Mouse (Mus musculus) intestine, embryonic 14.5 days (tissue): ENCODE data around the gene Ltbp4. TPM values are rescaled to one million over a fixed set of nuclear protein-coding genes. Genes with fewer than 3 reads are reported as not detected.
A peak's percentile ranks its signal among the peaks of the same experiment; 100 is the strongest.

Source experiments
- ATAC-seq: fragments of 200-750 bp; cut with Nextera tagmentation; replicated peaks from 2 replicates; pipeline ENCODE4 v1.8.0; 2017; ENCODE audit warnings: low read depth, moderate number of reproducible peaks, moderate TSS enrichment, moderate library complexity; ENCODE audit not compliant: low FRiP score, low TSS enrichment
- DNase-seq: peaks from one replicate; pipeline ENCODE4 v3.0.0-alpha.2; 2018; ENCODE audit warnings: low spot score
- H3K27ac ChIP-seq: fragments of 300-500 bp; sonication (generic); 2 replicates; pipeline ENCODE4 v1.5.1; 2014; ENCODE audit warnings: low read depth, mild to moderate bottlenecking, control low read depth
- H3K27me3 ChIP-seq: fragments of 300-500 bp; sonication (generic); replicated peaks from 2 replicates; pipeline ENCODE4 v1.6.1; 2014; ENCODE audit warnings: low read length, control low read depth; ENCODE audit not compliant: control insufficient read depth, insufficient read depth
- H3K36me3 ChIP-seq: fragments of 300-500 bp; sonication (generic); 2 replicates; pipeline ENCODE4 v1.6.1; 2014; ENCODE audit warnings: low read length, control low read depth; ENCODE audit not compliant: control insufficient read depth, insufficient read depth
- H3K4me1 ChIP-seq: fragments of 300-500 bp; sonication (generic); replicated peaks from 2 replicates; pipeline ENCODE4 v1.6.1; 2014; ENCODE audit warnings: low read length, control low read depth, mixed read lengths; ENCODE audit not compliant: control insufficient read depth, insufficient read depth
- H3K4me2 ChIP-seq: fragments of 300-500 bp; sonication (generic); 2 replicates; pipeline ENCODE4 v1.6.1; 2014; ENCODE audit warnings: low read length
- H3K4me3 ChIP-seq: fragments of 300-500 bp; sonication (generic); 2 replicates; pipeline ENCODE4 v1.5.1; 2014; ENCODE audit warnings: low read depth, low read length, control low read depth, mixed read lengths
- H3K9ac ChIP-seq: fragments of 300-500 bp; sonication (generic); 2 replicates; pipeline ENCODE4 v1.6.1; 2014; ENCODE audit warnings: mild to moderate bottlenecking, low read length
- H3K9me3 ChIP-seq: fragments of 300-500 bp; sonication (generic); 2 replicates; pipeline ENCODE4 v1.6.1; 2016; ENCODE audit warnings: low read length, control low read depth; ENCODE audit not compliant: control insufficient read depth
- WGBS: fragments of 180-500 bp; shearing (Covaris S2); extraction: QIAGEN DNeasy Blood & Tissue Kit; methylation state at CpG from one replicate; pipeline ENCODE4 v1.1.7; 2014; 5-methylcytosine and 5-hydroxymethylcytosine counted together
- polyA plus RNA-seq: library from polyadenylated mRNA; unstranded; fragments of >200 nt; fragmentation: Nextera tagmentation; extraction: Ambion mirVana; gene quantifications from 2 replicates; pipeline ENCODE4 v1.2.1, GENCODE M21; 2014

The Ltbp4 gene
- polyA plus RNA-seq, 1 experiment from 2014 or later, result 110 TPM

DNA sequence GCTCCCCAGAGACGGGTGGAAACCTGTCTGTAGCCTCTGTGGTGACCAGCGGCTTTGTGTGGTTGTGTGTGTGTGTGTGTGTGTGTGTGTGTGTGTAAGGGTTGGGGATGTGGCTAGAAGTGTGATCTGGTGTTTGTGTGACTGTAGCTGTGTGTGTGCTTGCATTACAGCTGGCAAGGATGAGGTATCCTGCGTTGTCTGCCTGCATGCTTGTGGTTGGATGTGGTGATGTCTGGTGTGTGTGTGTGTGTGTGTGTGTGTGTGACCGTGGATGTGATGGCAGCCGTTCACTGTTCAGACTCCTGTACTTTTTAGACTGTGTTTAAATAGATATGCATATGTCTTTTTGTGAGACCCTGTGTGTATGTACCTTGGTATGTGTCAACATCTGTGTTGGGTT is 77.7 kb downstream of the Ltbp4 start:
- peak overlapping the region; percentile 73 for H3K9ac ChIP-seq
- 32% methylated on average over 5 of the region's 5 CpGs for WGBS
- H3K27ac ChIP-seq, result peak overlapping the region; percentile 58; the same call in 1 of the 2 replicates
- H3K4me1 ChIP-seq, result peaks cover 22% of the 10 kb centered on the region
- no peaks in the 10 kb centered on the region for H3K27me3 ChIP-seq
- ATAC-seq (no peak), DNase-seq (no peak)
- H3K9me3 ChIP-seq, result no peaks in the 10 kb centered on the region
- peak overlapping the region; percentile 75 for H3K4me2 ChIP-seq
- H3K4me3 ChIP-seq, result peak overlapping the region; percentile 56
- peaks cover 30% of the 10 kb centered on the region for H3K36me3 ChIP-seq

DNA sequence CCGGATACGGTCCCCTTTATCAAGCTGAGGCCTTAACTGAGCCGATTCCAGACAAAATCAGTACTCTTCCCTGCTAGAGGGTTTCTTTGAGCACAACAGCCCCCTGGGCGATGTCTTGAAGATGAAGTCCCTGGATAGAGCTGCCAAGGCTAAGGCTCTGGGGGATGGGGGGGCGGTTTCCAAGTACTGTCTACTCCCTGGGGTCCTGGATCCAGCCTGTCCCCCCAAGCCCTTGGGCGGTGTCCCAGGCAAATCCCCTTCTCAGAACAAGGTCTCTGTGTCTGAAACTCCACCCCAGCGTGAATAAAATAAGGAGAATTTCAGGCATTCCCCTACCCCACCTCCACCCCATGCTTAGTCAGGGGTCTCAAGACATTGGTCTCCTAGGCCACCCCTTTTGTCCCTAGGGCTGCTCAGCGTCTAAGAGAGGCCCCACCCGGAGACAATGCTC is 78.2 kb downstream of the Ltbp4 start:
- 5% methylated on average over 9 of the region's 9 CpGs for WGBS
- Histone ChIP-seq H3K9me3 (no peaks in the 10 kb centered on the region), H3K36me3 (peaks cover 27% of the 10 kb centered on the region), H3K9ac (peak overlapping the region; percentile 73), H3K4me1 (peaks cover 22% of the 10 kb centered on the region), H3K4me3 (peak overlapping the region; percentile 56), H3K27ac (peak overlapping the region; percentile 58), H3K27me3 (no peaks in the 10 kb centered on the region), H3K4me2 (peak overlapping the region; percentile 75)
- DNase-seq (peak; percentile 77), ATAC-seq (no peak)

DNA sequence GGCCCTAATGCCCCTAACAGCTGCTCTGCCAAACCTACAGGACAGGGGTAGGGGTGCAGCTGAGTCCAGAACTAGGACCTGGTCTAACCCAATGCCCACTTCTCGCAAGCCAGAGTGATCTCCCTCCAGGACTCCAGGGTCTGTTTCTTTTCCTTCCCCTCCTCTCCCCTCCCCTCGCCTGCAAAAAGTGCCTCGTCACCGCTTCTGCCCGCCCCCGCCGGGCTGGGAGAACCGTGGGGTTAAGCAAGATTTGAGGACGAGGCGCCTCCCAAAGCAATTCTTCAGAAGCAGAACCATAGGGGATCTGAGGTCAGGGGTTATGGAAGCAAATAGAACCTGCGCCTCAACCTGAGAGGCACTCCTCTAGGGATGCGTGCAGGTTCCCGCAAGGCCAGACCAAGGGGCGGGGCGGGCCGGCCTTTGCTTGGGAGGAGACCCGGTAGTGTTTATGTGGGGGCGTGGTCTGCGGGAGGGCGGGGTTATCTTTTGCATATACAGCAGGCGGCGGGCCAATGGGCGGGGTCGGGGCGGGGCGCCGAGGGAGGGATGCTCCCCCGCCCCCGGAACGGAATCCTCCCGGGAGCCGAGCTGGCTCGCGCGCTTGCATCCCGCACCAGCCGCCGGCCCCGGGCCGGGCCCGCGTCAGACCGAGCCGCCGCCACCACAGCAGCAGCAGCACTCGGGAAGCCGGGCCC is 79.1 kb downstream of the Ltbp4 start, which contains the start of gene Numbl:
Numbl (plus strand) TSS at position 229 of the 695 bp plus-strand sequence.
- under 1% methylated on average over 45 of the region's 47 CpGs for WGBS
- H3K4me3 ChIP-seq, result peak within 1 kb of the TSS; percentile 56
- H3K4me1 ChIP-seq, result peaks cover 22% of the 10 kb centered on the region
- H3K9ac ChIP-seq, result peak within 1 kb of the TSS; percentile 73
- peak within 1 kb of the TSS; percentile 75 for H3K4me2 ChIP-seq
- DNase-seq, result peak; percentile 97
- peak within 1 kb of the TSS; percentile 58 for H3K27ac ChIP-seq
- H3K36me3 ChIP-seq, result peaks cover 22% of the 10 kb centered on the region
- no peaks in the 10 kb centered on the region for H3K27me3 ChIP-seq
- ATAC-seq, result peak; percentile 88
- no peaks in the 10 kb centered on the region for H3K9me3 ChIP-seq

DNA sequence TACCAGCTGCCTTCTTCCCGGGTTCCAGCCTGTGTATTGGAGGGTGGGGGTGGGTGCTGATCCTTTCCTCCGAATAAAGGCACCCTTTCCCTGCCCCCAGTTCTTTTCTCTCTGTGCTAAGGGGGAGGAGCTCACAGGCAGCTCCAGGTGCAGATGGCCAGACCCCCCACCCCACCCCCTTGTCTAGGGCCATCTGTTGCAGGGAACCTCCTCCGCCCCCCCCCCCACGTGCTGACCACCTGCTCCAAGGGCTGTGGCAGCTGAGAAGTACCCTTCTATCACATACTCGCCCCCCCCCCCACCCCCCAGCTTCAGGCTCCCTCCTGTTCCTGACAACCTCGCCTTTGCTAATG is 79.7 kb downstream of the Ltbp4 start:
- no peak for DNase-seq
- WGBS, result 5% methylated on average over 5 of the region's 6 CpGs
- Histone ChIP-seq H3K27ac (peak overlapping the region; percentile 57; the same call in 1 of the 2 replicates), H3K4me3 (peak overlapping the region; percentile 56), H3K4me1 (peaks cover 22% of the 10 kb centered on the region), H3K27me3 (no peaks in the 10 kb centered on the region), H3K4me2 (peak overlapping the region; percentile 75), H3K9me3 (no peaks in the 10 kb centered on the region), H3K36me3 (peaks cover 20% of the 10 kb centered on the region), H3K9ac (peak overlapping the region; percentile 73; the same call in 1 of the 2 replicates)
- ATAC-seq, result 0 out of 2 replicates have a peak, but pooled peaks have one; percentile 0

DNA sequence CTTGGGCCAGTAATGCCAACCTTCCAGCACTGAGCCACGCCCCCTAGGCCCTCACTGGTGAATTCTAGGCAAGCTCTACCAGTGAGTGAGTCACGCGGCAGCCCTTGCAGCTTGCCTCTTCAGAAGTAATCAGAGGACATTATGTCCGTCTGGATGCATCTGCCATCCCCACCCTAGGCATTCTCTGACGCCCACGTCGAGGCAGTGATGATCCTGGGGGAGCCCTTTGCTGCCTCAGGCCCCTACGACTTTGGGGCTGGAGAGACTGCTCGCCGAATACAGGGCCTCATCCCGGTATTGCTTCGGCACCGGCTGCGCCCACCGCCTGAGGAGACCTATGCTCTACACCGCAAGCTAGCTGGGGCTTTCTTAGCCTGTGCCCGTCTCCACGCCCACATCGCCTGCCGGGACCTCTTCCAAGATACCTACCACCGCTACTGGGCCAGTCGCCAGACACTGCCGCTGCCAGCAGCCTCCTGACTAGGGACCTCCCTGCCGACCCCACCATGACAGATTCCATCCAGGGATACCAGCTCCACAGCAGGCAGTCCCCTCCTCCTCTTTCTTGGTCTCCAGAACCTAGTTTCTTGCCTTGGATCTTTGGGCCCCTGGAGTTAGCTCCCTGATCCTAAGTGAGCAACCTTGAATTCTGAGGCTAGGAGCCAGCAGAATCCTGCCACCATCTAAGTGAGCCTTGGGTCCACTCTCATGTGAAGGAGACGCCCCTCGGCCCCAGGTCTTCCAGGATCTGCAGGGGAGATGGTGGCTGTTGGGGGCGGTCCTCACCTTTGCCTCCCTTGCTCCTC is 80.2 kb downstream of the Ltbp4 start:
- Histone ChIP-seq H3K9me3 (no peaks in the 10 kb centered on the region), H3K4me2 (peak overlapping the region; percentile 75), H3K36me3 (peaks cover 15% of the 10 kb centered on the region), H3K4me1 (peaks cover 22% of the 10 kb centered on the region), H3K4me3 (no peak overlapping the region), H3K9ac (peak overlapping the region; percentile 27; the same call in 1 of the 2 replicates), H3K27ac (peak overlapping the region; percentile 43; the same call in 1 of the 2 replicates), H3K27me3 (no peaks in the 10 kb centered on the region)
- 0 out of 2 replicates have a peak, but pooled peaks have one; percentile 0 for ATAC-seq
- no peak for DNase-seq
- 27% methylated on average over 27 of the region's 27 CpGs for WGBS

DNA sequence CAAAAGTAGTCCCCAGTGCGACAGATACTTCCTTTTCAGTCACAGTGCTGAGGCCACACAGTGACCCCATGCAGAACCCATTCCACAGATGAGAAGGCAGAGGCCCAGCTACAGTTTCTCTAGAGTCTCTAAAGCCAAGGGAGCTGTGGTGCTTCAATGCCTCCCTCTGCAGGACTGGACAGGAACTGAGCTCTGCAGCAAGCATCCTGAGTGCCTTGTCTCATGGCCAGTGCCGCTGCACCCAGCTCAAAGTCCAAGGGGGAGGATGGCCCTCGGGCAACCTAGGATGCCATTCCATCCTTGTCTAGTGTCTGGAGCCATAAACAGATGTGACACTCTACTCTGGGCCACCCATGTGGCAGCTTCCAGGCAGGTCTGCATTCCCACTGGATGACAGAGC is 81.8 kb downstream of the Ltbp4 start:
- Histone ChIP-seq H3K4me2 (no peak overlapping the region), H3K27me3 (no peaks in the 10 kb centered on the region), H3K27ac (no peak overlapping the region), H3K9me3 (no peaks in the 10 kb centered on the region), H3K36me3 (peaks cover 12% of the 10 kb centered on the region; the same call in 1 of the 2 replicates), H3K4me1 (peaks cover 22% of the 10 kb centered on the region), H3K9ac (no peak overlapping the region), H3K4me3 (no peak overlapping the region)
- ATAC-seq, result no peak
- WGBS, result 52% methylated on average over 3 of the region's 3 CpGs
- DNase-seq, result no peak

Other genes with a start within 250 kb of the Ltbp4 start
- not detected in 2 replicates for gene Cyp2f2, start 217.8 kb downstream of the Ltbp4 start, polyA plus RNA-seq
- gene Cyp2t4, start 184.0 kb downstream of the Ltbp4 start, polyA plus RNA-seq, result 0.12 TPM in 2 replicates
- 39.3 and 43.1 TPM in 2 replicates for gene Egln2, start 170.9 kb downstream of the Ltbp4 start, polyA plus RNA-seq
- 59.8 and 60.8 TPM in 2 replicates for gene Rab4b, start 158.8 kb downstream of the Ltbp4 start, polyA plus RNA-seq
- 0.52 TPM in 1 of 2 replicates, not detected in the other for gene Gm21983, start 156.6 kb downstream of the Ltbp4 start, polyA plus RNA-seq
- gene Mia, start 156.5 kb downstream of the Ltbp4 start, polyA plus RNA-seq, result 0.34 and 11.1 TPM in 2 replicates
- gene BC024978, start 141.9 kb downstream of the Ltbp4 start, polyA plus RNA-seq, result 3.7 and 4.6 TPM in 2 replicates
- gene Snrpa, start 141.4 kb downstream of the Ltbp4 start, polyA plus RNA-seq, result 283 and 289 TPM in 2 replicates
- gene Itpkc, start 109.0 kb downstream of the Ltbp4 start, polyA plus RNA-seq, result 8.9 and 9.3 TPM in 2 replicates
- gene Coq8b, start 104.7 kb downstream of the Ltbp4 start, polyA plus RNA-seq, result 16.7 and 18.0 TPM in 2 replicates
- 9.2 and 11.0 TPM in 2 replicates for gene Numbl, start 79.3 kb downstream of the Ltbp4 start, polyA plus RNA-seq
- 39.8 and 40.0 TPM in 2 replicates for gene Shkbp1, start 18.3 kb upstream of the Ltbp4 start, polyA plus RNA-seq
- 0.50 and 1.2 TPM in 2 replicates for gene Gm20479, start 19.7 kb upstream of the Ltbp4 start, polyA plus RNA-seq
- gene Sptbn4, start 110.0 kb upstream of the Ltbp4 start, polyA plus RNA-seq, result 0.34 and 0.48 TPM in 2 replicates
- gene Blvrb, start 110.3 kb upstream of the Ltbp4 start, polyA plus RNA-seq, result 52.3 and 54.0 TPM in 2 replicates
- gene Sertad3, start 136.1 kb upstream of the Ltbp4 start, polyA plus RNA-seq, result 25.2 and 29.0 TPM in 2 replicates
- gene Sertad1, start 149.2 kb upstream of the Ltbp4 start, polyA plus RNA-seq, result 33.9 and 38.4 TPM in 2 replicates
- 1.5 and 1.6 TPM in 2 replicates for gene Prx, start 161.6 kb upstream of the Ltbp4 start, polyA plus RNA-seq
- 0.83 and 1.2 TPM in 2 replicates for gene Hipk4, start 185.6 kb upstream of the Ltbp4 start, polyA plus RNA-seq
- gene Pld3, start 215.5 kb upstream of the Ltbp4 start, polyA plus RNA-seq, result 58.5 and 66.6 TPM in 2 replicates
- gene 2310022A10Rik, start 215.5 kb upstream of the Ltbp4 start, polyA plus RNA-seq, result 20.8 and 23.6 TPM in 2 replicates